Mouse (Mus musculus): ENCODE data around the gene Insm2. TPM values are rescaled to one million over a fixed set of nuclear protein-coding genes. Genes with fewer than 3 reads are reported as not detected.
"Not testable (repeated sequence)": the region's sequence is repeated elsewhere in the genome, so short reads cannot be mapped to it uniquely, and the experiment has no call there.

Gene Insm2
- polyA plus RNA-seq, 1 experiment from 2014 or later: 0.07 TPM

DNA sequence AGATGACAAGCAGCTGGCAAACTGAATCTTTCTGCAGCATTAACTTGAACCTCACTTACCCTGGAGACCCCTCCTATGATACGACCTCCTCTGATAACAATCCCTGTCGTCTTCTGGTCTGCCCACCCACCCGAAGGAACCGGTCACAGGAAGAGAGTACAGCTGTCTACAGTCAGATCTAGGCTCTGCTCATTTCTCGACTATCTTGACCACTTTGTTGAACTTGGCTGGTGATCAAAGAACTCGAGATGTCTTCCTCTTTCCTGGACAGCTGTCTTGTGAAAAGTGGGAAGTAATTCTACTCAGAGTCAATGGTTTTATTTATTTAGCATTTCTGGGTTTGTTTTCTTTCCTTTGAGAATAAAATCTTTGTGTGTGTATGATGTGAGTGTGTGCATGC lies 29.6 kb upstream of the Insm2 start:
- Histone ChIP-seq H3K9ac (no peak overlapping the region), H3K36me3 (no peaks in the 10 kb centered on the region), H3K4me3 (no peak overlapping the region), H3K27ac (replicated peaks) (no peak overlapping the region), H3K4me2 (no peak overlapping the region), H3K9me3 (no peaks in the 10 kb centered on the region), H3K27me3 (replicated peaks) (no peaks in the 10 kb centered on the region), H3K4me1 (no peaks in the 10 kb centered on the region)
- 27% methylated on average over 6 of the region's 6 CpGs for WGBS
- ATAC-seq (ENCODE audit: extremely low read depth, insufficient number of reproducible peaks, low FRiP score, low TSS enrichment): no peak

DNA sequence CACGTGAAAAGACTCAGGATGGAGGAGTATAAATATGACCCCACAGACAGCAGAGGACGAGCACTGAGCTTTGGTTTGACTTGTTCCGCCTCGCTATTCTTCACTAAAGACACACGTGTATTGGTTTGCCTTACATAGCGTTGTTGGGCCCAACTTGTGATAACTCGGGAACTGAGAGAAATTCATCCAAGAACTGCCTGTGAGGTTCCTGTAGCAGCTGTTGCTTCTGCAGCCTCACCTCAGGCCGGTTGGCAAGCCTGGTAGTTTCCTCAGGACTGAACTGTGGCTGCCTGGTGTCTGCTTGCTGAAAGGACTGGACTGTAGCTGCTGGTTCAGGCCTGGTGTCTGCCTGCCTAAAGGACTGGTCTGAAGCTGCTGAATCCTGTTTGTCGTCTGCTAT lies 28.6 kb upstream of the Insm2 start:
- WGBS: 75% methylated on average over 9 of the region's 9 CpGs
- no peaks in the 10 kb centered on the region for H3K27me3 ChIP-seq (replicated peaks)
- no peak for ATAC-seq (ENCODE audit: extremely low read depth, insufficient number of reproducible peaks, low FRiP score, low TSS enrichment)
- no peak overlapping the region for H3K4me2 ChIP-seq
- H3K36me3 ChIP-seq: no peaks in the 10 kb centered on the region
- no peaks in the 10 kb centered on the region for H3K9me3 ChIP-seq
- H3K9ac ChIP-seq: no peak overlapping the region
- no peak overlapping the region for H3K4me3 ChIP-seq
- no peak overlapping the region for H3K27ac ChIP-seq (replicated peaks)
- no peaks in the 10 kb centered on the region for H3K4me1 ChIP-seq

DNA sequence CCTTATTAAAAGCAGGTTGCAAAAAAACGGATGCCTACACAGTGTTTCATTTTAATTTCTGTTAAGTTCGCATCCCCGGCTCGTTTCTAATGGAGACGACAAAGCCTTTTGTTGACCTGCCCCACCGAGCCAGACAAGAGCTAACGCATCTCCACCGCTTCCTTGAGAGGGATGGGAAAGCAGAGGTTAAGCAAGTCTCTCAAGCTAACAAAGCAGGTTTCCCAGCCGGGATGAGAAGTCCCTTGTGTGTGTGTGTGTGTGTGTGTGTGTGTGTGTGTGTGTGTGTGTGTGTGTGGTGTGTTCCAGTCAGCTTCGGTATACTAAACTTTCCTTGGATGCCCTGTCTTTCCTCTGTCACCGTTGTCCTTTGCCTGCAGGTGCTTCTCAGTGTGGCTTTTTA lies 28.0 kb upstream of the Insm2 start:
- Histone ChIP-seq H3K36me3 (no peaks in the 10 kb centered on the region), H3K4me2 (no peak overlapping the region), H3K4me3 (no peak overlapping the region), H3K9me3 (no peaks in the 10 kb centered on the region), H3K27me3 (replicated peaks) (no peaks in the 10 kb centered on the region), H3K4me1 (no peaks in the 10 kb centered on the region), H3K9ac (no peak overlapping the region), H3K27ac (replicated peaks) (no peak overlapping the region)
- 72% methylated on average over 11 of the region's 11 CpGs for WGBS
- no peak for ATAC-seq (ENCODE audit: extremely low read depth, insufficient number of reproducible peaks, low FRiP score, low TSS enrichment)

- Histone ChIP-seq H3K4me2 (no peak overlapping the region), H3K27ac (replicated peaks) (no peak overlapping the region), H3K9ac (no peak overlapping the region), H3K9me3 (no peaks in the 10 kb centered on the region), H3K4me1 (no peaks in the 10 kb centered on the region), H3K27me3 (replicated peaks) (no peaks in the 10 kb centered on the region), H3K4me3 (no peak overlapping the region), H3K36me3 (no peaks in the 10 kb centered on the region)
- 82% methylated on average over 10 of the region's 10 CpGs for WGBS
- ATAC-seq (ENCODE audit: extremely low read depth, insufficient number of reproducible peaks, low FRiP score, low TSS enrichment): no peak
Observed at GRCm38 (mm10) chr12:55571661-55572060, 27.6 kb upstream of the Insm2 start.

DNA sequence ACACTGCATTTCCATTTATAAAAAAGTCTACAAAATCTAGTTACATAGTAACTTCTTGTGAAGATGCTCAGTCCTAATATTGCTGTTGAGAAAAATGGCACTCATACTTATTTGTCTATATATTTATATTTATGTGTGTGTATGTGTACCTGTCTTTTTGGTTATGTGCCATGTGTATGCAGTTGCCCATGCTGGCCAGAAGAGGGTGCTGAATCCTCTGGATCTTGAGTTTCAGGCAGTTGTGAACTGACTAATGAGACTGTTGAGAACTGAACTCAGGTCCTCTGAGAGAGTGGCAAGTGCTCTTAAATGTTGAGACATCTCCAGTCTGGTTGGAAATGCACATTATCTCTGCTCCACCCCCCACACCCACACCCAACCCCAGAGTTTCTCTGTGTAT lies 26.1 kb upstream of the Insm2 start:
- Histone ChIP-seq H3K9ac (no peak overlapping the region), H3K27me3 (replicated peaks) (no peaks in the 10 kb centered on the region), H3K4me1 (no peaks in the 10 kb centered on the region), H3K4me3 (no peak overlapping the region), H3K9me3 (no peaks in the 10 kb centered on the region), H3K4me2 (no peak overlapping the region), H3K36me3 (no peaks in the 10 kb centered on the region), H3K27ac (replicated peaks) (no peak overlapping the region)
- ATAC-seq (ENCODE audit: extremely low read depth, insufficient number of reproducible peaks, low FRiP score, low TSS enrichment): no peak

DNA sequence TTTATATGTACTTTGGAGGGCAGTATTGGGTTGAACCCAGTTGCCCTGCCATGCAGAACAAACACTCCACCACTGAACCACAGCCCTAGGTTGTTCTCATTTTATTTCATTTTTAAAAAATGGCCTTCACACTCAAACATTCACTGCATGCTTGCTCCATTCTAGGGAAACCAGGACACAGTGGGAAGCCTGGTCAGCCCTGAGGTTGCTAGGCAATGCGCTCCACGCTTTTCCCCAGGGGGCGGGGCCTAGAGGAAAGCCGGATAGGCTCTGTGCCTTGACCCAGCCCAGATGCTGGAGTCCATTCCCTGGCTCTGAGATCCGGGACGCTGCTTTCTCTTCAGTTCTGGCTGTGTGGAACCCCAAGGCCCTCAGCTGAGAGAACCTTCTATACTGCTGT lies 25.4 kb upstream of the Insm2 start:
- Histone ChIP-seq H3K4me1 (no peaks in the 10 kb centered on the region), H3K9me3 (no peaks in the 10 kb centered on the region), H3K4me3 (no peak overlapping the region), H3K9ac (no peak overlapping the region), H3K36me3 (no peaks in the 10 kb centered on the region), H3K27me3 (replicated peaks) (no peaks in the 10 kb centered on the region), H3K4me2 (no peak overlapping the region), H3K27ac (replicated peaks) (no peak overlapping the region)
- WGBS: 6% methylated on average over 6 of the region's 6 CpGs
- no peak for ATAC-seq (ENCODE audit: extremely low read depth, insufficient number of reproducible peaks, low FRiP score, low TSS enrichment)

DNA sequence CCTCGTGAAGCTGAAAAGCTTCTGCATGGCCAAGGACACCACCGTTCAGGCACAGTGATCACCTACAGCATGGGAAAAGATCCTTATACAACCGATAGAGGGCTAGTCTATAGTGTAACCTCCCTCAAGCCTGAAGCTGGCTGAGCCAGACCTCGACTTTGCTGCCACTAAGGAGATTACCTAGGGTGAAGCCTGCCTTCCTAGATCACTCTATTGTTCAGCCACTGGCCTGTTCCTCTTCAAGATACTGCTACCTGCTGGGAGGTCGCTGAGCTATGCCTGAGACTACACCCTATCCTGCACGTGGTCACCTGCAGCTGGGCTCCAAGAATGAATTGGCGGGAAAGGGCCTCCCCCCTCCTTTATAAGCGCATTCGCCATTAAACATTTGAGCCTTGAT lies 12.3 kb upstream of the Insm2 start:
- H3K4me3 ChIP-seq; H3K4me2 ChIP-seq; H3K27me3 ChIP-seq (replicated peaks); H3K36me3 ChIP-seq; H3K9me3 ChIP-seq; ATAC-seq (ENCODE audit: extremely low read depth, insufficient number of reproducible peaks, low FRiP score, low TSS enrichment); H3K4me1 ChIP-seq; H3K9ac ChIP-seq; H3K27ac ChIP-seq (replicated peaks): not testable (repeated sequence)
- WGBS: 48% methylated on average over 9 of the region's 9 CpGs

DNA sequence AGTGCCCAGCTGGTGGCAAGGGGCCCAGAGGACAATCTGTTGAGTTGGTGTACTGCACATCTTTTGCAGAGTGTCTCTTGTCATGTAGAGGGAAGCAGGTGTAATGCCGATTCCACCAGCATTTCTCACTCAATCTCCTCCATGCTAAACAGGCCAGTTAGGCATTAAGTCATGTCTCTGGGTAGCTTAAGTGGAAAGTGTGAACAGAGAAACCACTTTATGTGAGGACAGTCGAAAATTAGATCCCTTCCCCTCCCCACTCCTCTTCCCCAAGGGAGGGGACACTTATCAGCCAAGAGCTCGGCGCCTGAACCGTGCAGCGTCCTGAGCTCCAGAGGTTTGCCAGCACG lies 715 bp upstream of the Insm2 start:
- 5% methylated on average over 7 of the region's 7 CpGs for WGBS
- peaks cover 25% of the 10 kb centered on the region for H3K4me1 ChIP-seq
- H3K9ac ChIP-seq: no peak overlapping the region
- no peaks in the 10 kb centered on the region for H3K9me3 ChIP-seq
- no peak overlapping the region for H3K27ac ChIP-seq (replicated peaks)
- peak overlapping the region; percentile 83 for H3K4me2 ChIP-seq
- ATAC-seq (ENCODE audit: extremely low read depth, insufficient number of reproducible peaks, low FRiP score, low TSS enrichment): no peak
- H3K27me3 ChIP-seq (replicated peaks): peaks cover 80% of the 10 kb centered on the region
- H3K4me3 ChIP-seq: peak overlapping the region; percentile 56
- peaks cover 11% of the 10 kb centered on the region for H3K36me3 ChIP-seq

DNA sequence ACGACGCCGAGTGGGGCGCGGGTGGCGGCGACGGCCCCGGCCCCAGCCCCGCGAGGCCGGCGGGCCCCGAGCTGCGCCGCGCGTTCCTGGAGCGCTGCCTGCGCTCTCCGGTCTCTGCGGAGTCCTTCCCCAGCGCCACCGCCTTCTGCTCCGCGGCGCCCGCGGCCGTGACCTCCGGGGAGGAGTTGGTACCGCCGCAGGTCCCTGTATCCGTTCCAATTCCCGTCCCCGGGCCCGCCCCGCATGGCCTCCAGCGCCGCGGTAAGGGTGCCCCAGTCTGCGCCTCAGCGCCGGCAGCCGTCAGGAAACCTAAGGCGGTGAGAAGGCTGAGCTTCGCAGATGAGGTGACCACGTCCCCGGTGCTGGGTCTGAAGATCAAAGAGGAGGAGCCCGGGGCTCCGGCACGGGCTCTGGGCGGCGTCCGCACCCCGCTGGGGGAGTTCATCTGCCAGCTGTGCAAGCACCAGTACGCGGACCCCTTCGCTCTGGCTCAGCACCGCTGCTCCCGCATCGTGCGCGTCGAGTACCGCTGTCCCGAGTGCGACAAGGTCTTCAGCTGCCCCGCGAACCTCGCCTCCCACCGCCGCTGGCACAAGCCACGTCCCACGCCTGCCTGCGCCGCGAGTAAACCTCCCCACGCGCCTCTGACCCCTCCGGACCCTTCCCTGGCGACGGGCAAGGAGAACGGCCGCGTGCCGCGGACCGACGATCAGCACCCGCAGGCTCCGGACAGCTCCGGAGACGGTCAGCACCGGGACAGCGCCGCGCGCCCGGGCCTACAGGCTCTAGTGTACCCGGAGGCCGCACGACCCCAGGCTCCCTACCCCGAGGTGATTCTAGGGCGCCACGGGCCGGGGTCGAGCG lies 644 bp downstream of the Insm2 start:
- H3K9me3 ChIP-seq: no peaks in the 10 kb centered on the region
- peak; percentile 53 for ATAC-seq (ENCODE audit: extremely low read depth, insufficient number of reproducible peaks, low FRiP score, low TSS enrichment)
- peaks cover 70% of the 10 kb centered on the region for H3K27me3 ChIP-seq (replicated peaks)
- peak overlapping the region; percentile 56 for H3K4me3 ChIP-seq
- no peak overlapping the region for H3K27ac ChIP-seq (replicated peaks)
- no peak overlapping the region for H3K9ac ChIP-seq
- H3K4me1 ChIP-seq: peaks cover 25% of the 10 kb centered on the region
- under 1% methylated on average over 100 of the region's 109 CpGs for WGBS
- H3K36me3 ChIP-seq: peaks cover 17% of the 10 kb centered on the region
- H3K4me2 ChIP-seq: peak overlapping the region; percentile 83

- WGBS: 4% methylated on average over 42 of the region's 42 CpGs
- no peaks in the 10 kb centered on the region for H3K9me3 ChIP-seq
- H3K27me3 ChIP-seq (replicated peaks): peaks cover 70% of the 10 kb centered on the region
- peaks cover 23% of the 10 kb centered on the region for H3K36me3 ChIP-seq
- H3K4me2 ChIP-seq: peak overlapping the region; percentile 83
- H3K9ac ChIP-seq: no peak overlapping the region
- no peak for ATAC-seq (ENCODE audit: extremely low read depth, insufficient number of reproducible peaks, low FRiP score, low TSS enrichment)
- no peak overlapping the region for H3K27ac ChIP-seq (replicated peaks)
- peak overlapping the region; percentile 56 for H3K4me3 ChIP-seq
- H3K4me1 ChIP-seq: peaks cover 25% of the 10 kb centered on the region
Observed at GRCm38 (mm10) chr12:55600503-55600994, 1.3 kb downstream of the Insm2 start.

DNA sequence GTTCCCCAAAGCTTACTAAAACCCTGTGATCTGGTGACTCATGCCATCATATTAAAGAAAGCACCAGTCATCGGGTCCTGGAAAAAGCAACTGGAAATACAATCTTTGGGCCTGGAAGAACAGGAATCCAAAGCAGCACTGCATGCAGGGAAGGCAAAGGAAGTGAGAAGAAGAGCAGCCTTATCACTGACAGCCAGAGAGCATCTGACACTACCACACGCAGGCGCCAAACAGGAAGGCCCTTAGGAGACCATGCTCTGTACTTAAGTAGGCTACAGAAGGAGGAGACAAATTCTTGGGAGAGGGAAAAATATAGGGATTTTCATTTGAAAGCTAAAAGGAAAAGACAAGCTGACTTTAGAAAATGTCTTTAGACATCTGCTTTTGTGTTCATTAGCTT lies 5.2 kb downstream of the Insm2 start:
- no peak for ATAC-seq (ENCODE audit: extremely low read depth, insufficient number of reproducible peaks, low FRiP score, low TSS enrichment)
- no peak overlapping the region for H3K27ac ChIP-seq (replicated peaks)
- peaks cover 31% of the 10 kb centered on the region for H3K27me3 ChIP-seq (replicated peaks)
- H3K4me1 ChIP-seq: peaks cover 14% of the 10 kb centered on the region
- 38% methylated on average over 3 of the region's 3 CpGs for WGBS
- peaks cover 23% of the 10 kb centered on the region for H3K36me3 ChIP-seq
- H3K9me3 ChIP-seq: no peaks in the 10 kb centered on the region
- no peak overlapping the region for H3K9ac ChIP-seq
- no peak overlapping the region for H3K4me3 ChIP-seq
- H3K4me2 ChIP-seq: no peak overlapping the region

GRCm38 (mm10) chr12:55607902-55608301 lies 8.7 kb downstream of the Insm2 start:
- Histone ChIP-seq H3K4me1 (no peaks in the 10 kb centered on the region), H3K4me3 (no peak overlapping the region), H3K36me3 (peaks cover 25% of the 10 kb centered on the region), H3K27me3 (replicated peaks) (0 out of 2 replicates have a peak, but pooled peaks cover 4% of the 10 kb centered on the region), H3K27ac (replicated peaks) (no peak overlapping the region), H3K4me2 (no peak overlapping the region), H3K9me3 (no peaks in the 10 kb centered on the region), H3K9ac (no peak overlapping the region)
- no peak for ATAC-seq (ENCODE audit: extremely low read depth, insufficient number of reproducible peaks, low FRiP score, low TSS enrichment)
- 52% methylated on average over 4 of the region's 4 CpGs for WGBS

All from heart, embryonic 13.5 days (tissue).